Mouse (Mus musculus): Measurements from ENCODE around the gene Stom.

GRCm38 (mm10) chr2:35342605-35343004 is 5.8 kb upstream of the Stom start:
- TF ChIP-seq POLR2A (IDR thresholded peaks at IDR 0.05; ENCODE audit: extremely low read depth, insufficient read depth, low read length) (no peak), CTCF (IDR thresholded peaks at IDR 0.05; ENCODE audit: low read depth, low read length) (no peak)
